Mouse (Mus musculus): ENCODE results near the gene Odf3l1.

The Odf3l1 gene

GRCm38 (mm10) chr9:56880790-56881189 lies 16.3 kb upstream of the Odf3l1 start:
- no peak for DNase-seq

GRCm38 (mm10) chr9:56877284-56877683 lies 12.8 kb upstream of the Odf3l1 start:
- DNase-seq = no peak

DNA sequence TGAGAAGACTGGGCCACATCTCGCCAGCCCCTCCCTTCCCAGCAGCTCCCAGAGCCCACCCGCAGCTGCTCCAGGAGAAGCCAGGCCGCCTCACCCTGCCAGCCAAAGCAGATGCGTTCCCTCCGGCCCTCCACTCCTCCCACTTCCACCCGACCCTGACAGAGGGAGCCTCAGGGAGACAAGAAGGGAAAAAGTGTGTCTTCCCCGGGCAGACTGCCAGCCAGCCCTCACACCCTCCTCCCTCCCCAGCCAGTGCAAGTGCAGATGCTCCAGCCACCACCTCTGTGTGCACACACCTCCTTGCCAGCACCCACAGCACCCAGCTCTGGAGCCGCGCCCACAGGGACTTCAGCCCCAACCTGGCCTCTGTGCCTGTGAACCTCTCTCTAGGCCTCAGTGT lies 12.3 kb upstream of the Odf3l1 start:
- peak; percentile 40 for DNase-seq

- DNase-seq = no peak
Observed at GRCm38 (mm10) chr9:56873097-56873496, 8.6 kb upstream of the Odf3l1 start.

GRCm38 (mm10) chr9:56872105-56872903 lies 7.8 kb upstream of the Odf3l1 start:
- DNase-seq = no peak

DNA sequence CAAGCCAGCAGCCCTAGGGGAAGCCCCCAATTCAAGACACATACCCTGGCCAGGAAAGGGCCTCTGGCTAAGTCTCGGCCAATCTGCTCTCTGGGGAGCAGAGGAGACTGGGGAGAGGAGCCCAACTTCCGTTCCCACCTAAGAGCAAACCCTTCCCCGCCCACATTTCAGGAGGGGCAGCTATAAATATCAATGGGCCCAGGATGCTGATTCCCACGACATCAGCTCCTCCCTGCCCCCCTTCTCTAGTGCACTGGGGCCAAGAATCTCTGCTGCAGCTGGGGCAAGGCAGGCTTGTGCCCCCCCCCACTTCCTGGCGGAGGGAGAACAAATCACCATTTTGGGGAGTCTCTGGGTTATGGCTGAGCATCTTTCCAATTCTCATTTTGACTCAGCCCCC lies 6.7 kb upstream of the Odf3l1 start:
- DNase-seq = no peak

DNA sequence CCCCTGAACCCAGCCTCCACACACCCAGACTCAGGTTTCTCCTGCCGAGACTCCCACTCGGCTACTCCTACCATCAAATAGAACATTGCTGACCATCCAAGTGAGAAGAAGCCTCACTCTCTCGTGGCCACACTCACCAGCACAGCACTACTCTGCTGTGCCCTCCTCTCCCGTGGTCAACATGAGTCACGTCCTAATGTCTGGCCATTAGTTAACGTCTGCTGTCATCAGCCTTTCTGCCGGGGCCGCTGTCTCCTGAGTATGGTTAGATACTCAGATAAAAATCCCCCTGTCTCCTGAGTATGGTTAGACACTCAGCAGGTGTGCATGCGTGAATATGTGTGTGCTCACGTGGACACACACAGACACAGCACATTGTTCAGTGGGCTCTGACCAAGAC lies 6.3 kb upstream of the Odf3l1 start:
- no peak for DNase-seq

GRCm38 (mm10) chr9:56869552-56869951 lies 5.1 kb upstream of the Odf3l1 start:
- DNase-seq = peak; percentile 42

- peak; percentile 91 for DNase-seq
Observed at GRCm38 (mm10) chr9:56868292-56868691, 3.8 kb upstream of the Odf3l1 start.

GRCm38 (mm10) chr9:56866430-56866829 lies 2.0 kb upstream of the Odf3l1 start:
- no peak for DNase-seq

- no peak for DNase-seq
Observed at GRCm38 (mm10) chr9:56865673-56866400, 1.4 kb upstream of the Odf3l1 start.

DNA sequence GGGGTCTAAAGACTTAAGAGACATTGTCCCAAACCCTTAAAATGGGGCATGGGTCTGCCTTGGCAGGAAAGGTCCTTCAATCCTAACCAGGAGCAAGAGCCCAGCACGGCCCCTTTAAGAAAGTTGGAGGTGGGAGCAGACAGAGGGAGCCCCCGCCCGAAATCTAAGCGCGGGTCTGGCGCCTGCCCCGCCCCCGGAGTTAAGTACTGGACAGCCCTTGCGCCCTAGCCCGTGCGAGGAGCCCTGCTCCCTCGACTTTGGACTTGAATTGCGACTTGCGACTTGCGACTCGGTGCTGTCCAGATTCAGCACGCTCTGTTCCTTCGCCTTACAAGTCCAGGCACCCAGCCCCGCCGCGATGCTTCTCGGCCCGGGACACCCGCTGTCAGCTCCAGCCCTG lies 353 bp upstream of the Odf3l1 start, which contains the start of gene Cspg4:
Gene Cspg4, plus strand, starts transcription at position 202 of the 400 bp plus-strand sequence.
- no peak for DNase-seq

DNA sequence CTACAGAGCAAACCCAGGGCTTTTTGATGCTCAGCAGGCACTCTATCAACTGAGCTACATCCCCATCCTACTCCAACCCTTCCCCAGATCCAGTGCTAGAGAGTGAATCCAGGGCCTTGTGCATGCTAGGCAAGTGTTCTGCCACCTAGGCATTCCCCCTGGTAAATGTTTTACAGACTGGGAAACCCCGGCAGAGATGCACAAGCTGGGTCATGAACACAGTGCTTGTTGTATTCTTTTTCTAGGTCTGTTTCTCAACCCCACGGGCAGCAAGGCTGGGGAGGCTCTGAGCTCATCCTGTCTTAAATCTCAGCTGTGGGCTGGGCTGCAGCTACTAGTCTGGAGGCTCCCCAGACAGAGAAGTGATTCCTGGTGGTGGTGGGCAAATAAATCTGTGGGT lies 1.6 kb downstream of the Odf3l1 start:
- no peak for DNase-seq

- DNase-seq = no peak
Observed at GRCm38 (mm10) chr9:56860486-56861269, 3.8 kb downstream of the Odf3l1 start.

GRCm38 (mm10) chr9:56860035-56860434 lies 4.4 kb downstream of the Odf3l1 start:
- DNase-seq = no peak

- DNase-seq = no peak
Observed at GRCm38 (mm10) chr9:56857463-56857862, 7.0 kb downstream of the Odf3l1 start.

DNA sequence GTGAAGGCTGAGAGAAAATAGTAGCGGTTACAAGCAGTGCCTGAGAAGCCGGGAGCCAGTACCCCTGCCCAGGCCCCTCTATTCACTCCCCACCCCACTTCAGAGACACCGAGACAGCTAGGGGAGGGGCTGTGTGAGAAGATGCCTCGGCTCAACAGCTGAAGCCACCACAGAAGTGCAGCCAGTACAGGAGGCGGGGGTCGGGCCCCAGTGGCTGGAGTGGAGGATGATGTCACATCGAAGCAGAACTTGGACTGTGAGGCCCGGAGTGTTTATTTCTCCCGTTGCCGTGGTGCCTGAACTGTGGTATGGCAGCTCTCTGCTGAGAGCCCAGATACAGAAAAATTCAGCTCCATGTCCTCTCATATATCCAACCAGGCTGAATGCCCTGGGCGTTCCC lies 12.7 kb downstream of the Odf3l1 start:
- DNase-seq = no peak

DNA sequence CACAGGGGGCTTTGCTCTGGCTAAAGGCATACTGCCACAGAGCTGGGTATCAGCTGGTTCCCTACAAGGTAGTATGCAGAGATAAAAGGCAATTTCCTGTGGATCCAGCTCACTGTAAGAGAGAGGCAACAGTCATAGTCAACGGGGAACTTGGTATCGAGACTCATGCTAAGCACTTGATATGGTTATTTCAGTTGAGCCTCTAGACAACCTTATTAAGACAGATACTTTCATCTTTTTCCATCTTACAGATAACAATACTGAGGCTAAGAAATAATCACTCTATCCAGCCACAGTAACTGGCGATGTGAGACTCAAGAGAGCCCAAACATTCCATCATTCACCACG lies 13.6 kb downstream of the Odf3l1 start:
- DNase-seq = no peak

GRCm38 (mm10) chr9:56850128-56850904 lies 14.2 kb downstream of the Odf3l1 start:
- no peak for DNase-seq

DNA sequence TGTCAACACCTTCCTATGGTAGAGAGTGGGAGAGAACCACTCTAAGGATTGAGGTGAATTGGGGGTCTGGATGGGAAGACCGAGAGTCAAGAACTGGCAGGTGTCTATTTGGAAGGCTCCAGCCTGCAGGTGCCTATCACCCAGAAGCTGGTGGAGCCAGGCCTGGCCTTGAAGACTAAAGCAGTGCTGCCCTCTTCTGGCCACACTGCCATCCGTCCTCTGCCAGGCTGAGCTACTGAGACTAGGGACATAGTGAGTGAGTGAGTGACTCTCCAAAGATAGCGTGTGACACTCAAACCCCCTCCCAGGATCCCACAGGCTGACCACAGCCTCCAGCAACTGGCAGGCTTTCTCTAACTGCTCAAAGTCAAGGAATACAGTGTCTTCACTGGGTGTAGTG lies 17.0 kb downstream of the Odf3l1 start:
- DNase-seq = peak; percentile 88

- DNase-seq = no peak
Observed at GRCm38 (mm10) chr9:56844644-56845043, 19.8 kb downstream of the Odf3l1 start.

GRCm38 (mm10) chr9:56843679-56844188 lies 20.7 kb downstream of the Odf3l1 start:
- peak; percentile 66 for DNase-seq

Data from right cerebral cortex, postnatal 4 days (tissue).